Mouse (Mus musculus) E14TG2a.4 (cell line): Measurements from ENCODE around the gene Mib2.

ENCODE experiments used
- CTCF ChIP-seq: conservative IDR thresholded peaks from 2 replicates; pipeline ENCODE4 v1.5.1; 2014; ENCODE audit warnings: low read length
- NANOG ChIP-seq: IDR thresholded peaks from 2 replicates; pipeline ENCODE4 v1.6.1; 2014; ENCODE audit warnings: borderline replicate concordance, low read length, mixed read lengths
- POU5F1 ChIP-seq: IDR thresholded peaks from 2 replicates; pipeline ENCODE4 v1.6.1; 2014; ENCODE audit warnings: low read length, borderline replicate concordance

DNA sequence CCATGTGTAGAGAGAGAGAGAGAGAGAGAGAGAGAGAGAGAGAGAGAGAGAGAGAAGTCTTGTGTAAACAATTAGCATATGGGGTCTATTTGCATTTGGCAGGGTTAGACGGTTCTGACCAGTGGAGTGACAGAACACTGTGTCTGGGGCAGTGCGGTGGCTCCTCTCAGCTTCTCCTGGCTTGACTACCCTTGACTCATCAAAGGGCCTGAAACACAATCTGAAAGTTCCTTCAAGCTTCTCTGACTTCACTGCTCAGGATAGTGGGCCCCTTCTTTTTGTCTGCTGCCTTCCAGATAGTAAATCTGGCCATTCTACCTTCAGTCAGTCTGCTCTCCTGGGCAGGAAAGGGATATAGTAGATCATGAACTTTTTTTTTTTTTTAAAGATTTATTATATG, 62.2 kb downstream of the Mib2 start:
- TF ChIP-seq CTCF, result no peak
- TF ChIP-seq NANOG, result no peak
- no peak for TF ChIP-seq POU5F1
